Mouse (Mus musculus) right cerebral cortex, postnatal 4 days (tissue): Measurements from ENCODE around the gene Nts.
"Not testable (repeated sequence)": the region's sequence is repeated elsewhere in the genome, so short reads cannot be mapped to it uniquely, and the experiment has no call there.

Source experiments
- DNase-seq: peaks from one replicate; pipeline ENCODE4 v3.0.0-alpha.2; 2022

Nts gene

DNA sequence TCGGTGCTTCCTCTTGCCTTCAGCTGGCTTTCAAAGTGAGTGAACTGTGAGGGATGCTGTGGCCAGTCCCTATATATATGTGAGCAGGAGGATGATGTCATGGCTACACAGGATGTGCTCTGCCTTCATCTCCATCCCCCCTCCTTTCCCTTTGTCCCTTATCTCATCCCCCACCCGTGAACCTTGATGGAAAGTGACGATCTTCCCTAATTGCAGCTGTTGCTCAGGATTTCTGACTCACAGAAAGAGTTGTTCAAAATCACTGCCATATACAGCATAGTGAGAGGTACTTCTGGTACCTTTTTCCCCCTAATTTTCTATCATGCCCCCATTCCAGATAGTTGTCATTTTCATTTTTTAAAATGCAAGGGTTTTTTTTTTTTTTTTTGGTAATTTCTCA lies at the start of gene Nts:
TSS of gene Nts (minus strand) at position 101 of the 400 bp plus-strand sequence.
- DNase-seq: no peak

DNA sequence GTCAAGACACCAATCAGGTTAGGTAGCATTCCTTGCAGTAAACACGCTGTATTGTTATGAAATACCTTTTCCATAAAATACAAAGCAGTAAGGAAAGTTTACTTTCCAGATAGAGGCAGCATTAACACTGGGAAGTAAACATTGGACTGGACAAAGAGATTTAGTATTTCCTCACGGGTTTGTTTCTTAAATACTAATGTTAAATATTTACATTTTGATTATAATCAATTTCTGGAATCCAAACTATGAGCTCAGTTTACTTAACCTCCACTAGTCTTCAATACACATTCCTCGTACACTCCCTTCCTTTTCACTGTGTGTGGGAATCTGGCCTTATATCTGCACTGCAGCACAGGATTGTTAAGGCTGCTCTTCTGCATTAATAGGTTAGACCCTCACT lies 37.6 kb upstream of the Nts start:
- no peak for DNase-seq

DNA sequence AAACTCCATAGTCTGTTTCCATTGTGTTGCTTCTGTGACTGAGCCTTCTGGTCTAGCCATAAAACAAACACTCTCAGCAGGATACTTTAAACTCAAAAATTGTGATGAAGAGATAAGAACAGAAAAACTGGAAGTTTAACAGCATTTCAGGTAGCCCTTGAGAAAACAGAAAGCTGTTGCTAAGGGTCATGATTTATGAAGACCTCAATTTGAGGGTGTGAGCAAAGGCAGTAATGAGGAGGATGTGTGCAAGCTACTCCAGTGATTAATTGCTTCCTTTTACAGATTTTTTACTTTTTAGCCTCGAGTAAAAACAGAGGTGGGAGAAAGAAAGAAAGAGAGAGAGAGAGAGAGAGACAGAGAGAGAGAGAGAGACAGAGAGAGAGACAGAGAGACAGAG lies 23.9 kb upstream of the Nts start:
- DNase-seq: no peak

DNA sequence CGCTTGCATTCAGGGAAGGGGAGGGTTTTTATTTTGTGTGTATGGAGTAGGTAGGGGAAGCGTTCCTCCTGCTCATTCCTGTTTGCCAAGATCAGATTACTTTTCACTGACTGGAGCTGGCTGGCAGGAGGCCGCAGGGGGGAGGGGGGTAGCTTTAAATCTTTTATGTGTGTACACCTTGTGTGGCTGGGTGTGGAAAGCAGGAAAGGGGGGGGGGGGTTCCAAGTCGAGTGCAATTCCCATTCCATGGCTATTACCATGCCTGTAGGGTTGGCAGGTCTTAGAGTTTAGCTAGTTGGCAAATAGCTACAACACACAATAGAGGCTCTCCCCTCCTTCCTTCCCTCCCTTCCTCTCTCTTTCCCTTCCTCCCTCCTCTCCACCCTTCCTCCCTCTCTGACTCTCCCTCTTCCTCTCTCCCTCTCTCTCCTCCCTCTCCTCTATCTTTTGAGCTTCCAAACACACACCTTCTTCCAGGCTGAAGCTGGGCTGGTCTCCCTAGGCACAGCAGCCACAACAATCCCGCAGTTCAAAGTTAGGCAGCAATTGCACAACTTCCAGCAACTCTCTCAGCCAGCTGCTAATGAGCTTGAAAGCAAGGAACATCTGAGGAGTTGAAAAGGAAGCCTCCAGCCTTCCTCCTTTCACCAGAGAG lies 21.6 kb upstream of the Nts start, which contains the start of gene Rassf9:
TSS of gene Rassf9 (plus strand) at position 416 of the 655 bp plus-strand sequence.
- no peak for DNase-seq

DNA sequence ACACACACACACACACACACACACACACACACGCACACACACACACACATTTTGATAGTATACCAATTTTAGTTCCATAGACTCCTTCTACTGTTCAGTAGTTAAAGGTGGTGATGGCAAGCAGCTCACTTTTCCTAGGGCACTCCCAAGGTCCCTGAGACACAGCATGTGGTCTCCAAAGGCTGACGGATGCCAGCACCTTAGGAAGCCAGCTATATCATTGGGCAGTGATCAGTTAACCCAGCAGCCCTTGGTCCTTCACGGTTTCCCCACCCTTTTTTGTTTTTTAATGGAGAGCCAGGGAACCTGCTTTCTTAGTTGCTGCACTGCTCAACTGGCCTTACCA lies 21.1 kb upstream of the Nts start:
- no peak for DNase-seq

DNA sequence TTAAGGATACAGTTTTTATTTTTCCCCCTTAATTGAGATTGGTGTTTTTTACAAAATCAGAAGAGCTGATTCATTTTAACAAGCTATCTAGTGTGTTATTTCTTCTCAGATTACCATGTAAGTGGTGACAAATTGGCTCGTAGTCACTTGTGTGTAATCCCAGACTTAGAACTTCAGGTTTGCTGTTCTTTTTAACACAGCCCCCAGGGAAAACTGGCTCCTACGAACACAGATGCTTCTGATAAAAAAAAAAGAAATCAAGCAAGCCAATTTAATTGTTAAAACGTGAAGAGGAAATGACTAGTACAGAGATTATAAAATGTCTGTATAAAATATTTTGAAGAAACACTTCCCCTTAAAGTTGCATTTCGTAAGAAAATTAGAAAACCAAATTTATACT lies 17.1 kb upstream of the Nts start:
- no peak for DNase-seq

DNA sequence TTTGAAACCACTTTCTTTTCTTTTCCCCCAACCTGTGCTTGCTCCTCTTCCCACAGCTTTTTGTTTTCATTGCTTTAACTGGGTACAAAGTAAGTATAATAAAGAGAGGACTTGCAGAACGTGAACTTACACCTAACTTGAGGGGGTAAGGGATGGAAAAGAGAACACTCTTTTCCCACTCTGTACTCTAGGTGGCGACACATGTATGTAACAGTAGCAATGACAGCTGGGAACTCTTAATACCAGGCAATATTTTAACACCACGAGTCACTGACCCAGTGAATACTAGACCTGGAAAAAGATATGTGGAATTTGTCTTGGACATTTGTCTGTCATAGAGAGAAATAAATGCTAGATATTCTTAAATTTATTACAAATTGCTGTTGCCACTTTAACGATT lies 8.5 kb upstream of the Nts start:
- DNase-seq: no peak

DNA sequence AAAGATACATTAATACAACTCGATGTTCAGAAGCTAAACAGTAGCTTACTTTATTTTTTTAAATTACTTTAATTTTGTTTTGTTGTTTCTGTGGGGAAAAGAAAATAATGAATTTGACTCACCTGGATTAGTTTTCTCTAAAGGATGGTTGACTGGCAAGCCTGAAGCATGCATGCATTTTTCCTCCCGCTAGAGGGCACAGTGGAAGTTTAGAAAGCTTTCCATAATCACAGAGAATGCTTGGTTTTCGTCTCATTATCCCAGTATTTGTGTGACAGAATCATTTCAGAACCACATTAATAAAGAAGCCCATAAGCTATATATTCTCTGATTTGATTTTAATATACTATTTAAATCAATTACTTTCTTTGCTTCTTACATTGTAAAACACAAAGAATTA lies 1.5 kb upstream of the Nts start:
- DNase-seq: peak; percentile 68

DNA sequence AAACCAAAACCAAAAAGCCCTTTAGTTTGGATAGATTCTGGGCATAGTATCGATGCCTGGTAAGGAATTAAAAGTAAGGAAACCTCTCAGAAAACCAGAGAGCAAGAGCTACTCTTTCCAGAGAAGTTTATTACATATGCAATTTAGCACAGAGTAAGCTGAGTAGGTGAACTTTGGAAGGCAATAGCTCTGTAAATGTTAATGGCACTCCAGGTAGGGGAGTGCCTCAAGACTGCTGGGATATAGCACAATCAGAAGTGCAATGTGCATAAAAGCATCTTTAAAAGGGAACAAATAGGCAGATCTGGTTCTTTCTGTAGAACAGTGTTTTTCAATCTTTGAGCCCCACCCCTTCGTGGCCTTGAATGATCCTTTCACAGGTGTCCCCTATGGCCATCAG lies 20.9 kb downstream of the Nts start:
- no peak for DNase-seq

DNA sequence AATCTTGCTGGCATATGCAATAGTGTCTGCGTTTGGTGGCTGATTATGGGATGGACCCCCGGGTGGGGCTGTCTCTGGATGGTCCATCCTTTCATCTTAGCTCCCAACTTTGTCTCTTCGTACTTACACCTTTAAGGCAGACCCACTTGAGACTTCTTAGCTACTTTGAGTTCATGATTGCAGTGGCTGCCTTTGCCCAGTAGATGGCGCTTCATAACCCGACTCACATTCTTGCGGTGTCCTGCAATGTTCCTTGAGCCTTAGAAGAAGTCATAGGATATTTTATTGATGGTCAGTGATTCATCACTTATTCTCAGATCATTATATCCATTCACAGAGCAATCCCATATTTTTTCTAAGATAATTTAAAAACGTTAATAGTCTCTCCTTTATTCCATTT lies 38.5 kb downstream of the Nts start:
- peak; percentile 31 for DNase-seq

DNA sequence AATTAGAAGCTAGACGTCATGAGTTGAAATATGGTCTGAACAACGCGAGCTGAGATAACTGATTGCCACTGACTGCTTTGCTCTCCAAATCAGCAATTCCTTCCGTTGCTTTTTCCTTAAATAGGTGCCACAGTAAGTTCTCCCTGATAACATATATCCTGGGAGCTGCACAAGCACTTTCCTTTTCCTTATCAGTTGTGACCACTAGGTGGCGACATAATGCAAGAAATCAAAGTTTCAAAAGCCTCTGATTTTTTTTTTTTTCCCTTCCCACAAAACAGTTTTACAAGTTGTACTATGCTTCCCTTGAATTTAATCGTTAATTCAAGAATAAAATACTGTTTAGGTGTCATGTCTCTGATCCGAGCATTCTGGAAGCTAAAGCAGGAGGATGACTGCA lies 40.8 kb downstream of the Nts start:
- peak; percentile 57 for DNase-seq

DNA sequence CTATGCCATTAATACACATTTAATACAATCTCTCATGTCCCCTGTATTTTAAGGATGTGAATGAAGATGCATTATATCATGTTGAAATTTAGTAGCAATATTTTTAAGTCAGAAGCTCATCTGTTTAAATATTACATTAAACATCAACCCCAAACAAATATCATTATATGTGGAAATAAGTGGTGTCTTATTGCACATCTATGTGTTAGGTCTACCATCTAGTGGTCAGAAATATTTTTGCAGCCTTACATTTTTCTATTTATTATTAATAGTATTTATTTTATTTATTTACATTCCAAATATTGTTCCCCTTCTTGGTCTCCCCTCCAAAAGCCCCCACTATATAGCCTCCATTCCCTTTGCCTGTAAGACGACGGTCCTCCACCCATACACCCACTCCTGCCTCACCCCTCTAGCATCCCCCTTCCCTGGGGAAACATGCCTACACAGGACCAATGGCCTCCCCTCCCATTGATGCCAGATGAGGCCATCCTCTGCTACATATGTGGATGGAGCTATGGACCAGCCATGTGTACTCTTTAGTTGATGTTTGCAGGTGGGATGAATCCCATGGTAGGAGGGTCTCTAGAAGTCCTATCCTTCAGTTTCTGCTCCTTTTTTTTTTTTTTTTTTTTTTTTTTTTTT lies 45.3 kb downstream of the Nts start:
- no peak for DNase-seq

DNA sequence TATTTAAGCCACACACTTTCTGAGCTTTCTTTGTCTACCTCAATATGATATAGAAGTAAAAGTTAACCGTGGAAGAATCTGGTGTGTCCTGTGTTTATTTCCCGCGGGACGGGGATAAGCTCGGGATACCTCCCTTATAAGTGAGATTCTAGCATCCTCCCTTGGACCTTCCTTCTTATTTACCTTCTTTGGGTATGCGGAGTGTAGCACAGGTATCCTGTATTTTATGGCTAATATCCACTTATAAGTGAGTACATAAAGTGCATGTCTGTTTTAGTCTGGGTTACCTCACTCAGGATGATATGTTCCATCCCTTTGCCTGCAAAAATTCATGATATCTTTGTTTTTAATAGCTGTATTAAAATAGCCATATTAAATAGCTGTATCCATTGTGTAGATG lies 54.8 kb downstream of the Nts start:
- not testable (repeated sequence) for DNase-seq

DNA sequence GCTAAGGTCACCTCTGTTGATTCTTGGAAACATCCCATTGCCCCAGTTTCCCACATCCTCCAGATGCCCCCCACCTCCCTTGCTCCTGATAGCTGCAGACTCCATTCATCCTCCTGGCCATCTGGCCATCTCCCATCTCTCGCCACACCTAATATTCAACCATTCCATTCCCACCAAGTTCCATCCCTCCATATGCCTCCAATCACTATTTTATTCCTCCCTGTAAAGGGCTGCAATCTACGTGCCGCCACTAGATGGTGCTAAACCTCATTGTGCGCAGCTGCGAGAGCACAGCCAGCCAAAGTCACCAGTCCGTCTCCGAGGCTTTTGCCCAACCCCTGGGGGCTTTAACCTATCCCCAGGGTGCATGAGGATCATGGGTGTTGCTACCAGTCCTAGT lies 55.2 kb downstream of the Nts start:
- DNase-seq: peak; percentile 55
